Mouse (Mus musculus): ENCODE results near the gene Esd. TPM values are rescaled to one million over a fixed set of nuclear protein-coding genes. Genes with fewer than 3 reads are reported as not detected.

Gene Esd
- total RNA-seq, 2 experiments from 2014 or later, result 187 to 209 TPM

DNA sequence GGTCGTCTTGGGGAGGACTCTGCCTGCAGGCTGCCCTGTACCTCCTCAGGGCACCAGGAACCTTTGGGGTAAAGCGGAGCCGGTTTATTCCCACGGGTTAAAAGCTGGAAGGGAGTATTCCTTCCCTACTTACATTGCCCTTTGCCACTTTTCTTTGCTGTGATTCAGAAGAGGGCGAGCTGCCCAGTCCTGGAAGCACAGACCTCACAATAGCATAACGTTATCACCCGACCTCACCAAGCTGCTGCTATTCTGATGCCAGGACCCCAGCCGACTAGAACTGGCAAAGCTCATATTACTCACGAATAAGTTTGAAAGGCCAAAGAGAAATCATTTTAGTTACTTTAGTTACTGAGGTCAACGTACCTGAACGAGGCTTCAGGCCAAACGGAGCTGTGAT, 62.8 kb downstream of the Esd start:
- DNase-seq, result peak; percentile 23

DNA sequence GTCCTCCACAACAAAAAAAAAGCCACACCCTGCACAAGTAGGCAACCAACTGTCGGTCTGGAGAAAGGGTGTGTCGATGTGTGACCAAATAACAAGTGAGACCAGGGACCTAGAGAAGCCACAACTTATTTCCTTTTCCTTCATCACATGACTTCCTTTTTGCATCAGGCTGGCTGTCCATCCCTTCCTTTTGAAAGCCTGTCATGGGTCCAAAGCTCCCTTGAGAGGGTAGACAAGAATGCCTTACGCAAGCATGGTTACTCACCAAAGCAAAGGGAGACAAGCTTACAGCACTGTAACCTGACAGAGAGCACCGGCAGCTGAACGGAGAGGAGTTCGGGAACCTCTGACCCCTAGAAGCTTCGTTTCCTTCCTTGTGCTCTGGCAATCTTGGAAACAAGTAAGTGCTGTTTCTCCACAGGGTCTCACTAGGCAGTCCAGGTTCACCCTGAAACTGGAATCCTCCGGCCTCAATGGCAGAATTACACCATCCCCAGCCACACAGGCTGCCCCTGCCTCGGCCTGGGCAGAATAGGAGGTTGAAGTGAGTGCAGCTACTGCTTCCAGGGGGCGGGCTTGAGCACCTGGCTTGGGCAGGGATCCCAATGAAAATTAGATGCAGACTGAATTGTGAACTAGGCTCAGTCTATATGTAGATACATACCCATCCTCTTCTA, 65.4 kb downstream of the Esd start:
- DNase-seq, result no peak

DNA sequence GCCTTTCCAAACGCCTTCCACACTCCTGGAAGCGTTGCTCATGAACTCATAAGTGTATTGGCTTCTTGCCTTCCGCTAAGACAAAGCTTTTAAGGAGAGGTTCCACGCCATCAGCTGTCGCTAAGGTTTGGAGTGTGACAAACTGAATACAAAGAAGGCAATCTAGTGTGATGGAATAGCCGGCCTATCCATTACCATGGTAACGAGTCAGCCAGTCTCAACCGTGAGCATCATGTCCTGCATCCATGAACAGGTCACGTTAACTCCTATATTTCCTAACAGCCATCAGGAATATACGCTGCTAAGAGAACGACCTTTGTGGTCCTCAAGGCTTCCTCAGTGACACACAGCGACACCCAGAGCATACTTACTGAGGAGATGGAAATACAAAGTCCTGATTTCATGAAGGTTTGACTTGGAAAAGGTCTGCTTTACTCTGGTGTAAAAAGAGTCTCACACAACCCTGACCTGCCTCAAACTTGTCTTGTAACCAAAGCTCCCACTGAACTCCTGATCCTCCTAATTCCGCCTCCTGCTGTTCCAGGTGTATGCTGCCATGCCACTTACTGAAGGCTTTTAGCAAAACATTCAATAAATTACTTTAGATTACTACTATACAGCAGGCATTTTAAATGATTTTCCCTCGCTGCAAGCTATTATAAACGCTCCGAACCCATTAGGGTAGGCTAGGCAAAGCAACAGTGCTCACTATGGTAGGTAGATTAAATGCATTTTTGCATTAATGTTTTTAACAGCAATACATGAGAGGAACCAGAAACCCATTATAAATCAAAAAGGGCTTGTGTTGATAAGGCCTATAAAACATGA, 66.2 kb downstream of the Esd start:
- no peak for DNase-seq

Other genes starting within 250 kb of the Esd start
- under 1 TPM; 0.27 to 0.30 TPM for gene Htr2a, start 91.5 kb upstream of the Esd start, total RNA-seq (2021)
- gene Lrch1, start 215.6 kb downstream of the Esd start, total RNA-seq (2021), result 10 to 100 TPM; 13.7 to 16.2 TPM